Mouse (Mus musculus) liver, embryonic 11.5 days (tissue): Measurements from ENCODE around the gene Ephx3. TPM values are rescaled to one million over a fixed set of nuclear protein-coding genes. Genes with fewer than 3 reads are reported as not detected.
A peak's percentile ranks its signal among the peaks of the same experiment; 100 is the strongest.
"Not testable (repeated sequence)": the region's sequence is repeated elsewhere in the genome, so short reads cannot be mapped to it uniquely, and the experiment has no call there.

ENCODE experiments used
- ATAC-seq: fragments of 200-750 bp; cut with Nextera tagmentation; replicated peaks from 2 replicates; pipeline ENCODE4 v1.8.0; 2017; ENCODE audit warnings: moderate number of reproducible peaks, mild to moderate bottlenecking, moderate TSS enrichment, moderate library complexity; ENCODE audit not compliant: low FRiP score
- DNase-seq: peaks from one replicate; pipeline ENCODE4 v3.0.0-alpha.2; 2017; ENCODE audit warnings: low spot score
- H3K27ac ChIP-seq: fragments of 300-500 bp; sonication (generic); 2 replicates; pipeline ENCODE4 v1.5.1; 2014; ENCODE audit warnings: mild to moderate bottlenecking, low read depth, low read length, control low read depth
- H3K27me3 ChIP-seq: fragments of 300-500 bp; sonication (generic); replicated peaks from 2 replicates; pipeline ENCODE4 v1.6.1; 2014; ENCODE audit warnings: low read length, mixed read lengths; ENCODE audit not compliant: control insufficient read depth, insufficient read depth
- H3K36me3 ChIP-seq: fragments of 300-500 bp; sonication (generic); 2 replicates; pipeline ENCODE4 v1.6.1; 2014; ENCODE audit warnings: mild to moderate bottlenecking, low read length, moderate library complexity, mixed read lengths; ENCODE audit not compliant: control insufficient read depth, insufficient read depth
- H3K4me1 ChIP-seq: fragments of 300-500 bp; sonication (generic); replicated peaks from 2 replicates; pipeline ENCODE4 v1.6.1; 2014; ENCODE audit warnings: low read length, mixed read lengths; ENCODE audit not compliant: control insufficient read depth, insufficient read depth
- H3K4me2 ChIP-seq: fragments of 300-500 bp; sonication (generic); 2 replicates; pipeline ENCODE4 v1.6.1; 2014; ENCODE audit warnings: mild to moderate bottlenecking, control low read depth, moderate library complexity
- H3K4me3 ChIP-seq: fragments of 300-500 bp; sonication (generic); 2 replicates; pipeline ENCODE4 v1.5.1; 2014; ENCODE audit warnings: low read depth, low read length, control low read depth
- H3K9ac ChIP-seq: fragments of 300-500 bp; sonication (generic); 2 replicates; pipeline ENCODE4 v1.6.1; 2014; ENCODE audit warnings: low read depth, low read length, control low read depth
- H3K9me3 ChIP-seq: fragments of 300-500 bp; sonication (generic); 2 replicates; pipeline ENCODE4 v1.6.1; 2016; ENCODE audit warnings: low read length, inconsistent platforms, mixed read lengths; ENCODE audit not compliant: control insufficient read depth
- WGBS: fragments of 180-500 bp; shearing (Covaris S2); extraction: QIAGEN DNeasy Blood & Tissue Kit; methylation state at CpG from one replicate; pipeline ENCODE4 v1.1.7; 2014; 5-methylcytosine and 5-hydroxymethylcytosine counted together
- polyA plus RNA-seq: library from polyadenylated mRNA; unstranded; fragments of >200 nt; fragmentation: Nextera tagmentation; extraction: Ambion mirVana; gene quantifications from 2 replicates; pipeline ENCODE4 v1.2.1, GENCODE M21; 2014

The Ephx3 gene
- polyA plus RNA-seq: 0.14 TPM in 1 of 2 replicates, not detected in the other

DNA sequence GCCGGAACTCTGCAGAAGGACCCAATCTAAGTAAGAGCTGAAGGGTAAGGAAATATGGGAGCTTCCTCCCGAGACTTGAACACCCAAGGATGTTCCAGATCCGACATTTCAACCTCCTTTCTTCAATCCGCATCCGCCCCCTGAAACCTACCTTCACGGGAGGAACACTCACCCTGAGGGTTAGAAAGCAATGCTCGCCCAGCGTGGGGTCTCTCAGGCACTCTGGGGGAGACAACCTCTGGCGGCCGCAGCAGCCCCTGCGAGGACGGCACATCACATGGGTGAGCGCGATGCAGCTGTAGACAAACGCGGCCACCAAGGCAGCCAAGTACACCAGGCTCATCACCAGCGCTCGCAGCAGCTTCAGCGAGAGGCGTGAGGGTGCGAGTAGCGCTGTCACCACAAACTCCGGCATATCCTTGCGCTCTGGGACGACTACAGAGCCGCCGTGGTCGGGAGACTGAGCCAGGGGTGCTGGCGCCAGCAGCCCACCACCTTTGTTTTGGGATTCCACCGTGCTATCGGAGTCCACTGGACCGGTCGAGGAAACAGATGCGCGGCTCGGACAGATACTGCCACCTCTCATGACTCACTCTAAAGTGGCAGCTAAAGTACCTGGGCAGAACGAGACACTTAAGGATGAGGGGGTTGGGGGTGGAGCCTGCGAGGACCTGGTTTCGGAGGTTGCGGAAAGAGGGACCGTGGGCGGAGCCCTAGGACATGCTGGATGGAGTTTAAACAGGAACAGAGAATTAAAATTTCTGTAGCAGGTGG is at the start of gene Ephx3:
Gene Ephx3, minus strand, starts transcription at position 687 of the 774 bp plus-strand sequence.
- H3K4me1 ChIP-seq: peaks cover 8% of the 10 kb centered on the region
- H3K4me3 ChIP-seq: peak within 1 kb of the TSS; percentile 39
- H3K4me2 ChIP-seq: peak within 1 kb of the TSS; percentile 67
- no peaks in the 10 kb centered on the region for H3K36me3 ChIP-seq
- peaks cover 23% of the 10 kb centered on the region for H3K27me3 ChIP-seq
- DNase-seq: no peak
- 7% methylated on average over 42 of the region's 42 CpGs for WGBS
- no peaks in the 10 kb centered on the region for H3K9me3 ChIP-seq
- no peak within 1 kb of the TSS for H3K27ac ChIP-seq
- no peak within 1 kb of the TSS for H3K9ac ChIP-seq
- no peak for ATAC-seq

DNA sequence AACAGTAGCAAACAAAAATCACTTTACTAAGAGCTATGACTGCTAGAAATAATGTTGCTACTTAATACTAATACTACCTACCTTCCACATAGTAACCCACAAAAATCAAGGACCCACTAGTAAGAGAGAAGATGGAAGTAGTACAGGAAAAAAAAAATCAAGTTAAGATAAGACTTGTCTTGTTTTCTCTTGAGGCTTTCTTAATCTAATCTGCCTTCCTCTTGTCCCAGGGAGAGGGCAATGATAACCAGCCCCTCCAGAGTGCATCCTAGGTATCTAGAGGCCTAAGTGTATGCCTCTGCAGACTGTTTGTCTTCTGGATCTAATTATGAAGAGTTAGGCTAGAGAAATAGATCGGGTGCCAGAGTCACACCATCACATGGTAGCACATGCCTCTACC is 49.2 kb upstream of the Ephx3 start:
- Histone ChIP-seq H3K4me1 (peaks cover 15% of the 10 kb centered on the region; the same call in 1 of the 2 replicates), H3K4me2 (no peak overlapping the region), H3K9ac (no peak overlapping the region), H3K4me3 (no peak overlapping the region), H3K27me3 (no peaks in the 10 kb centered on the region), H3K9me3 (no peaks in the 10 kb centered on the region), H3K27ac (no peak overlapping the region), H3K36me3 (0 out of 2 replicates have a peak, but pooled peaks cover 2% of the 10 kb centered on the region)
- DNase-seq (no peak), ATAC-seq (no peak)
- 44% methylated on average over 1 of the region's 1 CpGs for WGBS

DNA sequence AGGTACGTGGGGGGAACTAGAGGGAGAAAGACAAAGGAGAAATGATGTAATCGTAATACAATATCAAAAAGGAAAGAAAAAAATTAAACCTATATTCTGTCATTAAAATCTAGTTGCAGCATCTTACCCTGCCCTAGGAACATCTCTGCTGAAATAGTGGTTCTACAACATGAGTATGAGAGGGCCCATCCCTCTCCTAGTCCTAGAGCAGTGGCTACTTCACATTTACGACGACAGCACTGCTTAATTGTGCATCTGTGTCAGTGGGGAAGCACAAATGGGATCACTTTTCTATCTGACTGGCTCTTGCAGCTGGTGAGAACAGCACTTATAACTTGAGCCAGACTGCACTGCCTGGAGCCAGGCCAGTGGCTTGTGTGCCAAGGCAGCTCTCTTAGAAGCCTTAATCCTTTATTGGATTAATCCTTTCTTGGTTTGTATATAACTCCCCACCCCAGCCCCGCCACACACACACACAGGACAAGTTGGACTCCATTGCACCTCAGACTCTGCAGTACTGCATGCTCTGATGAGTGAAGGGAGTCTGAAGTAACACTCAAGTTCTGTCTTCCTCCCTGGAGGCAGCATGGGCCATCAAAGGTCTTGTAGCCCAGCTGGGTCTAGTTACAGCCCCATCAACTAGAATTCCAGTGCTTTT is 46.3 kb upstream of the Ephx3 start:
- 87% methylated on average over 5 of the region's 5 CpGs for WGBS
- no peak overlapping the region for H3K9ac ChIP-seq
- no peak for ATAC-seq

DNA sequence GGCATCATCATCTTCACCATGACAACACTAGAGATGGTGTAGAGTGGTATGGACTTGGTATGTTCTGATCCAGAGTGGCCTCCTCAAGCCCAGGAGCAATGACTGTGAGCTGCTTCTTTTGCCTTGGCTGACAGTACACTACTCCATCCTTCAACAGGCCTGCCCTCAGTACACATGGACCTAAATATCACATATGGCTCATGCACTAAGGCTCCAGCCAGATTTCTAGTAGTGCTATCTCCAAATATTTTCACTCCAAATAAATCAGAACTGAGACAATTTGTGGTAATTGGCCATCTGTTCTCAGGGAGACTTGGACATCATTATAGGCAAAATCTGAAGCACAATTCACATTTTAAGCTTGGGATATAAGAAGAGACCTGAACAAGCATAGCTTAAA is 43.8 kb upstream of the Ephx3 start:
- DNase-seq (no peak), ATAC-seq (no peak)
- Histone ChIP-seq H3K4me1 (no peaks in the 10 kb centered on the region; the same call in 1 of the 2 replicates), H3K9ac (no peak overlapping the region), H3K27me3 (no peaks in the 10 kb centered on the region), H3K9me3 (no peaks in the 10 kb centered on the region), H3K27ac (no peak overlapping the region), H3K4me2 (no peak overlapping the region), H3K36me3 (peaks cover 15% of the 10 kb centered on the region), H3K4me3 (no peak overlapping the region)

More for the DNA sequence above, 46.3 kb upstream of the Ephx3 start:
- Histone ChIP-seq H3K4me2 (no peak overlapping the region), H3K36me3 (no peaks in the 10 kb centered on the region; the same call in 1 of the 2 replicates), H3K27ac (no peak overlapping the region), H3K4me1 (peaks cover 11% of the 10 kb centered on the region; the same call in 1 of the 2 replicates), H3K27me3 (no peaks in the 10 kb centered on the region), H3K4me3 (no peak overlapping the region), H3K9me3 (no peaks in the 10 kb centered on the region)
- DNase-seq: no peak

DNA sequence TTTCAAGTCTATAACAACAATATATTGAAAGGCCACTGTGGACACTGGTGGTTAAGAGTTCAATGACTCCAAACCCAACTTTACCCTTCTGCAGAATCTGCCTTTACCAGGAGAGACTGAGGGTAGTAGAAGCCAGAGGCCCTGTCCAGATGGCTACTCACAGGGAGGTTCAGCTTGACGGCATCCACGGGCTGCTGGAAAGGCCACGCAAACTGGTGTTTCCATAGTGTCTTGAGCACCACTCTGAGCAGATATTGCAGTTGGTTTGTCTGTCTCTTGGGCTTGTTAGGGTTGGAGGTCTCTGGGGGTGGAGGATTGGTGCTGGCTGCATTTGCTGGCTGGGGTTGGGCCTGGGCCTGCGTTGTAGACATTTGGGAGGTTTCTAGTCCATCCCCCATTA is 39.9 kb upstream of the Ephx3 start:
- H3K4me3 ChIP-seq: no peak overlapping the region
- H3K27me3 ChIP-seq: no peaks in the 10 kb centered on the region
- WGBS: 96% methylated on average over 4 of the region's 4 CpGs
- H3K27ac ChIP-seq: no peak overlapping the region
- H3K36me3 ChIP-seq: peaks cover 35% of the 10 kb centered on the region
- ATAC-seq: no peak
- no peak overlapping the region for H3K4me2 ChIP-seq
- H3K9me3 ChIP-seq: no peaks in the 10 kb centered on the region
- DNase-seq: no peak
- H3K4me1 ChIP-seq: no peaks in the 10 kb centered on the region; the same call in 1 of the 2 replicates
- no peak overlapping the region for H3K9ac ChIP-seq

DNA sequence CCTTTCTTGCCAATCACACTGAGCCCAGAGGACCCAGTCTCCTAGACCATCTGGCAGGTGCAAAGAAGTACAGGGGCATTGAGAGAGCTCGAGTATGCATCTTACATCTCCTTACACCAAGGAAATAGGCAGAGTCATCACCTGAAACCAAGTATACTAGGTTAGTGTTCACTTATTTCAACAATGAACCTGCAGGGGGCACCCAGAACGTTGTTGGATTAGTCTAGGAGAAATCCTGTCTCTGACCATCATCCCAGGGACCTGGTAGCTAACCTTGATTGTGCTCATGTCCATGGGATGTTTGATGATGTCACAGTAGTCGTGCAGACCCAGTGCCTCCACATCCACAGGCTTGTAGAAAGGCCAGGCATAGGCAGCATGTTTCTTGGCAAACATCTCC is 31.5 kb upstream of the Ephx3 start:
- no peak for DNase-seq
- H3K27ac ChIP-seq: no peak overlapping the region
- no peaks in the 10 kb centered on the region for H3K4me1 ChIP-seq
- no peak overlapping the region for H3K9ac ChIP-seq
- ATAC-seq: no peak
- WGBS: 82% methylated on average over 3 of the region's 3 CpGs
- no peaks in the 10 kb centered on the region for H3K9me3 ChIP-seq
- H3K36me3 ChIP-seq: peaks cover 50% of the 10 kb centered on the region
- no peak overlapping the region for H3K4me2 ChIP-seq
- H3K27me3 ChIP-seq: no peaks in the 10 kb centered on the region
- H3K4me3 ChIP-seq: no peak overlapping the region

DNA sequence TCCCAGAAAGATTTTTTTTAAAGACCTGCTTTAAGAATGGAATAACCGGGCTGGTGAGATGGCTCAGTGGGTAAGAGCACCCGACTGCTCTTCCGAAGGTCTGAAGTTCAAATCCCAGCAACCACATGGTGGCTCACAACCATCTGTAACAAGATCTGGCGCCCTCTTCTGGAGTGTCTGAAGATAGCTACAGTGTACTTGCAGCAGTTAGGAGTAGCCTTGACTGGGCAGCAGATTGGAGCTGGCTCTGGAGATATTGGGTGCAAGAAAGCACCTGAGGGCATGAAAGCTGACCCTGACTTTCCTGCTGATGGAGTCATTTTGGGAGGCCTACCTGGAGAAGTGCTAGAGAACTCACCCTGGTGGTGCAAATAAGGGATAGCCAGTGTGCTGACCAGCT is 26.2 kb upstream of the Ephx3 start:
- WGBS: 76% methylated on average over 4 of the region's 4 CpGs
- H3K27ac ChIP-seq, DNase-seq, ATAC-seq, H3K4me2 ChIP-seq, H3K4me1 ChIP-seq, H3K9me3 ChIP-seq, H3K9ac ChIP-seq, H3K27me3 ChIP-seq, H3K4me3 ChIP-seq: not testable (repeated sequence)
- H3K36me3 ChIP-seq: peaks cover 54% of the 10 kb centered on the region

DNA sequence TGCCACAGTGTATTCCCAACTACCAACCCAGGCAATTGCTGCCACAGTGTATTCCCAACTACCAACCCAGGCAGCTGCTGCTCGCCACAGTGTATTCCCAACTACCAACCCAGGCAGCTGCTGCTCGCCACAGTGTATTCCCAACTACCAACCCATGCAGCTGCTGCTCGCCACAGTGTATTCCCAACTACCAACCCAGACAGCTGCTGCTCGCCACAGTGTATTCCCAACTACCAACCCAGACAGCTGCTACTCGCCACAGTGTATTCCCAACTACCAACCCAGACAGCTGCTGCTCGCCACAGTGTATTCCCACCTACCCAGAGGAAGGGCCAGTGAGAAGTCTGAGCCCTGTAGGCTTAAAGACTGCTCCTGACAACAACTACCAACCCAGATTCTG is 22.2 kb upstream of the Ephx3 start:
- not testable (repeated sequence) for H3K4me2 ChIP-seq, H3K9me3 ChIP-seq, H3K4me3 ChIP-seq, H3K27ac ChIP-seq, H3K27me3 ChIP-seq, H3K9ac ChIP-seq, ATAC-seq, H3K4me1 ChIP-seq, DNase-seq
- 93% methylated on average over 6 of the region's 6 CpGs for WGBS
- peaks cover 55% of the 10 kb centered on the region for H3K36me3 ChIP-seq
